Mouse (Mus musculus) Muller cell, postnatal 12 days (primary cell): Measurements from ENCODE around the gene H2-M9.

Experiments used
- DNase-seq: peaks from one replicate; pipeline ENCODE4 v3.0.0-alpha.2; 2015; ENCODE audit errors: inconsistent ontology term

Gene H2-M9

GRCm38 (mm10) chr17:36642566-36642965 lies at the start of gene H2-M9:
Gene H2-M9 (minus strand): TSS chr17:36642666.
- no peak for DNase-seq

- DNase-seq, result no peak
These were observed 29.7 kb upstream of the H2-M9 start, which contains the start of gene H2-M1 for GRCm38 (mm10) chr17:36672119-36672518. Gene H2-M1 (minus strand): TSS chr17:36672219.
